ENCODE assay signal across 9 mouse cellular contexts in the genomic region with DNA sequence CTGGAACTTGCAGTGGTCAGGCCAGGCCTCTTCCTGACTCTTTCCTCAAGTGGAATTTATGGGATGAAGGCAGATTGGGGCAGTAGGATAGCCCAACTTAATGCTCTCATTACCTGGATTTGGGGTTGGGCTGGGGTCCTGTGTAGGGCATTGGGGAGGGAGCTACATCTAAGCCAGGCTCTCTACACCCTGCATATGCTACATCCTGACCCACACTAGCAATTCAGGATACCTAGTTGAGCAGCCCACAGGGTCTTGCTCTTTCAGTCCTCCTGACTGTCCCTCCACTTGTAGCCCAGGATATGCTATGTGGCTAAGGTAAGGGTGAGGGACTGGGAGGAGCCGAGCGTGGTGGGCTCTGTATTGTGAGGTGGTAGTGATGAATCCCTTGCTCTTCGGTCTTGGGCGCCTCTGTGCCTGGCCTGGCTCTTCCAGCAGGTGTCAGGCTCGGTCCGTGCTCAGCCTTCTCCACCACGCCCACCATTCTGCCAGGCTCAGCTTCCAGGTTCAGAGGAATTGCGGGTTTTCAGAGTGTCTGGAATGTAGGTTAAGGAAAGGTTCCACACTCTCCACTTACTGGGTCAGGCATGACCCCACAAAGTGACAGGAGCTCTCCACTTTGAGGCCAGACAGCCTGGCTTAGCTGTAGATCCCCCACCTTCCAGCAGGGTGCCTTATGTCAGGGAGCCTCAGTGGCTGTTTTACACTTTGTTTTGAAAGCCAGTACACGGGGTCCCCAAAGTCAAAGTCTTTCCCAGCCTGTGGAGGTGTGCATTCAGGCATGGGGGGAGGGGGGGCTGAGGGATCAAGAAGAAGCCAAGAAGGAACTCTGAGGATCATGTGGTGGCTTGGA. TPM values are rescaled to one million over a fixed set of nuclear protein-coding genes. Genes with fewer than 3 reads are reported as not detected.
DNase-seq lines count a peak whose midpoint lies in the region; ATAC-seq and TF ChIP-seq lines count a peak whose summit lies in the region.
"Had no signal": no experiment of that assay in that cellular context is flagged by ENCODE, and none has a peak within 500 bp of the region (broad histone marks: within the 10 kb centered on the region; RNA-seq: fewer than 3 reads in every experiment).

No protein-coding gene starts in this region.

- no peak for TF ChIP-seq EP300 in heart, adult 2 months (IDR thresholded peaks at IDR 0.05; ENCODE audit: insufficient read depth, low read depth, low read length)

- no peak overlapping the region for H3K4me2 ChIP-seq in hindbrain, embryonic 12.5 days (replicated peaks)

- H3K27me3 ChIP-seq in heart, adult 2 months (ENCODE audit: control insufficient read depth, insufficient read depth, low read length), result peaks cover 1% of the 10 kb centered on the region; the same call in 1 of the 2 replicates
- peaks cover 68% of the 10 kb centered on the region for H3K27me3 ChIP-seq in hindbrain, embryonic 12.5 days

- H3K27ac ChIP-seq in heart, adult 2 months, result no peak overlapping the region
- H3K27ac ChIP-seq in hindbrain, embryonic 12.5 days, result no peak overlapping the region

- no peak overlapping the region for H3K4me3 ChIP-seq in heart, adult 2 months
- no peak overlapping the region for H3K4me3 ChIP-seq in hindbrain, embryonic 12.5 days

- TF ChIP-seq POLR2A in heart, adult 2 months (IDR thresholded peaks at IDR 0.05; ENCODE audit: insufficient read depth, low read depth, low read length), result no peak

- peak; percentile 42 to 53 for DNase-seq in heart, adult 2 months
- DNase-seq in heart, postnatal 25 days (ENCODE audit: low spot score), result no peak
- peak; percentile 58 for DNase-seq in ES-CJ7 (ENCODE audit: low read depth, low spot score)
- DNase-seq in cerebellum, postnatal 4 days (ENCODE audit: low spot score in 2 of 2), result peak; percentile 46 to 76
- DNase-seq in left cerebral cortex, postnatal 4 days, result peak; percentile 74
- DNase-seq in right cerebral cortex, postnatal 10 days (ENCODE audit: low spot score in 2 of 2), result peak; percentile 75 to 83
- DNase-seq in urinary bladder, postnatal 10 days (ENCODE audit: low spot score), result no peak

- H3K36me3 ChIP-seq in heart, adult 2 months (ENCODE audit: control insufficient read depth, insufficient read depth, low read length), result no peaks in the 10 kb centered on the region
- no peaks in the 10 kb centered on the region for H3K36me3 ChIP-seq in hindbrain, embryonic 12.5 days
- H3K36me3 ChIP-seq: G1E had no signal

- peak; percentile 62 for ATAC-seq in hindbrain, embryonic 12.5 days (ENCODE audit: low FRiP score)

- no peak overlapping the region for H3K9ac ChIP-seq in heart, adult 2 months (ENCODE audit: low read depth, low read length)
- no peak overlapping the region for H3K9ac ChIP-seq in hindbrain, embryonic 12.5 days

- 4% methylated on average over 9 of the region's 9 CpGs for WGBS in heart, adult 2 months
- WGBS in hindbrain, embryonic 12.5 days, result 8% methylated on average over 9 of the region's 9 CpGs

- no peaks in the 10 kb centered on the region for H3K79me2 ChIP-seq in heart, adult 2 months (replicated peaks; ENCODE audit: control insufficient read depth, insufficient read depth, low read length)

- no peaks in the 10 kb centered on the region for H3K4me1 ChIP-seq in heart, adult 2 months (ENCODE audit: control insufficient read depth, insufficient read depth, low read length)
- H3K4me1 ChIP-seq in hindbrain, embryonic 12.5 days, result peaks cover 11% of the 10 kb centered on the region

- intact Hi-C loops in heart, adult 2 months (cut with DNase I), result loop anchor here (1.0 kb wide), 1 partner anchor 178 kb away; no protein-coding TSS in a partner anchor
- intact Hi-C loops in heart, postnatal 25 days (cut with DNase I), result loop anchor here (5.0 kb wide), 1 partner anchor 178 kb away; no protein-coding TSS in a partner anchor
- intact Hi-C loops in left cerebral cortex, postnatal 4 days (cut with DNase I), result loop anchor here (2.0 to 10.0 kb wide), 3 partner anchors 83 to 411 kb away; no protein-coding TSS in a partner anchor

- no peaks in the 10 kb centered on the region for H3K9me3 ChIP-seq in hindbrain, embryonic 12.5 days (replicated peaks)
- H3K9me3 ChIP-seq: G1E had no signal

- TF ChIP-seq CTCF in heart, adult 2 months (IDR thresholded peaks at IDR 0.05), result peak; percentile 67

RNA-seq across cellular contexts. Expression of a gene that starts 1.1 kb away (rescaled TPM):
- total RNA-seq in heart, adult 2 months (2021), result 10 to 100 TPM; 39.6 to 41.5 TPM
- 57.0 and 63.2 TPM in 2 replicates for polyA plus RNA-seq in heart, adult 2 months (2012; rRNA removed)
- total RNA-seq in heart, postnatal 25 days (2021), result 10 to 100 TPM; 35.2 to 41.2 TPM
- 19.7 and 20.3 TPM in 2 replicates for polyA plus RNA-seq in hindbrain, embryonic 12.5 days (2016; fragmentation: Nextera tagmentation; extraction: Ambion mirVana)
- 10 to 100 TPM; 11.3 to 14.8 TPM for total RNA-seq in left cerebral cortex, postnatal 4 days (2021)

RNA-seq across cellular contexts. Expression of a gene that starts 4.7 kb away (rescaled TPM):
- total RNA-seq in heart, adult 2 months (2021), result 10 to 100 TPM; 49.3 to 51.0 TPM
- 46.8 and 50.2 TPM in 2 replicates for polyA plus RNA-seq in heart, adult 2 months (2012; rRNA removed)
- 10 to 100 TPM; 46.0 to 46.8 TPM for total RNA-seq in heart, postnatal 25 days (2021)
- 14.6 and 17.8 TPM in 2 replicates for polyA plus RNA-seq in hindbrain, embryonic 12.5 days (2016; fragmentation: Nextera tagmentation; extraction: Ambion mirVana)
- total RNA-seq in left cerebral cortex, postnatal 4 days (2021), result 10 to 100 TPM; 12.5 to 14.2 TPM
- polyA plus RNA-seq: G1E had no signal

RNA-seq across cellular contexts. Expression of a gene that starts 7.9 kb away (rescaled TPM):
- total RNA-seq in heart, adult 2 months (2021), result 10 to 100 TPM; 52.8 to 54.8 TPM
- 70.8 and 74.0 TPM in 2 replicates for polyA plus RNA-seq in heart, adult 2 months (2012; rRNA removed)
- total RNA-seq in heart, postnatal 25 days (2021), result 10 to 100 TPM; 47.0 to 48.4 TPM
- polyA plus RNA-seq in hindbrain, embryonic 12.5 days (2016; fragmentation: Nextera tagmentation; extraction: Ambion mirVana), result 31.6 and 34.9 TPM in 2 replicates
- 10 to 100 TPM; 15.3 to 17.2 TPM for total RNA-seq in left cerebral cortex, postnatal 4 days (2021)

RNA-seq across cellular contexts. Expression of a gene that starts 58.1 kb away (rescaled TPM):
- total RNA-seq in heart, adult 2 months (2021), result under 1 TPM; 0.73 to 0.77 TPM
- polyA plus RNA-seq in heart, adult 2 months (2012; rRNA removed), result 0.96 and 1.2 TPM in 2 replicates
- under 1 TPM; 0.49 to 0.89 TPM for total RNA-seq in heart, postnatal 25 days (2021)
- polyA plus RNA-seq in hindbrain, embryonic 12.5 days (2016; fragmentation: Nextera tagmentation; extraction: Ambion mirVana), result 25.4 and 30.8 TPM in 2 replicates
- total RNA-seq in left cerebral cortex, postnatal 4 days (2021), result 10 to 100 TPM; 73.6 to 75.3 TPM

Comparison
In these comparisons a context has a peak if more than half of its experiments do, and no peak if none do; other contexts are left out.
1. DNase-seq: peak in heart, adult 2 months (2 of 2), ES-CJ7 (single experiment), cerebellum, postnatal 4 days (2 of 2), left cerebral cortex, postnatal 4 days (single experiment) and right cerebral cortex, postnatal 10 days (2 of 2); none in heart, postnatal 25 days (single experiment) and urinary bladder, postnatal 10 days (single experiment).